Mouse (Mus musculus) induced T-regulatory cell, adult 2 months (primary cell): ENCODE measurements at regions not wholly inside any gene's neighbourhood (a gene's known extent, or its start where the extent isn't known, plus 50 kb on each side); places are given as distances from the start of the nearest gene placed in this dataset.

ENCODE experiments used
- DNase-seq: peaks from one replicate; pipeline ENCODE4 v3.0.0-alpha.2; 2012; ENCODE audit warnings: low read depth

DNA sequence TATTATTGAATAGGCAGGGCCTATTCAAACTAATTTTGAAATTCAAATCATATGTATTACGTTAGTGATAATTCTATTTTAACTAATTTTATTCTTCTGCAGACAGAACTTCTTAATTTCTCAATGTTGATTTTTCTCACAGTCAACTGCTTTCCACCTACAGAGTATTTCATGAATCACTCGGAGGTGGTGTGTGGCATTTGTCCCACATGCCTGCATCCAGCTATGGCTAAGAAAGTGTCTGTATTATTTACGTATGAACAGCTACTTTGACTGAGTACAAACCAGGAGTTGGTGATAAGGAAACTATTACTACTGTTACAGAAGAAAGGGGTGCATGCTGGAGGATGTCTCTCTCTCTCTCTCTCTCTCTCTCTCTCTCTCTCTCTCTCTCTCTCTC is 619.5 kb upstream of the Tle4 start:
- no peak for DNase-seq

DNA sequence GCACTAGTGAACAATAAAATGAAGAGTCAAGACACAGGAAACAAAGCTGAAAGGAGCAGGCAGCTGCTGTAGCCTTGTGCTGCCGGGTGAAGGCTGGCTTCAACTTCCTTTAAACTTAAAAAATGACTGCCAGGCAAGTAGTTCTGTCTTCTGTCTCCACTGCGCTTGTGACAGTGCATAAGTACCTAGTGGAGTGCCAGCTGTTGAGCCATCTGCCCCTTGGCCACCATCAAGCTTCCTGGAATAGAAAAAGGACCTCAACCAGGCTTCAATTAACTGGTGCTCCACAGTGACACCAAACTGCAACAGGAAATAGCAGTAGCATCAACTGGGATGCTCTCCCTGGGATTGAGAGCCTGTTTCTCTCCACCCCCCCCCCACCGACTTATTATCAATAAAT is 616.8 kb upstream of the Tle4 start:
- DNase-seq = no peak

DNA sequence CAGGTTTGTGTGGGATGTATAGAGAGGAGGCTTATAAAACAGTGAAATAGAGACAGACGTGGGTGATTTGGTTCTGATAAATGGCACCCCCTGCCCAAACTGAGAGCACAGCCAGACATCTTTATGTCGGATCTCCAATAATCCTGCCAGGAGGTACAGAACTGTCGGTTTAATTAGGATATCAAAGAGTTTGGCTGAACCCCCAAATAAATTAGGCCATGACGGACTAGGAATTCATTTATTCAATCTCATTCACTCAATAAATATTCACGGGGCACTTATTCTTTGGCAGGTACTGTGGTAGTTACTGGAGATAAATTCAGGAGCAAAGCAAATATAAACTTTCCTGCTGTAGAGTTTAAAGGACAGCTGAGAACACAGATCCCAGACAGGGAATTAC is 615.0 kb upstream of the Tle4 start:
- no peak for DNase-seq

DNA sequence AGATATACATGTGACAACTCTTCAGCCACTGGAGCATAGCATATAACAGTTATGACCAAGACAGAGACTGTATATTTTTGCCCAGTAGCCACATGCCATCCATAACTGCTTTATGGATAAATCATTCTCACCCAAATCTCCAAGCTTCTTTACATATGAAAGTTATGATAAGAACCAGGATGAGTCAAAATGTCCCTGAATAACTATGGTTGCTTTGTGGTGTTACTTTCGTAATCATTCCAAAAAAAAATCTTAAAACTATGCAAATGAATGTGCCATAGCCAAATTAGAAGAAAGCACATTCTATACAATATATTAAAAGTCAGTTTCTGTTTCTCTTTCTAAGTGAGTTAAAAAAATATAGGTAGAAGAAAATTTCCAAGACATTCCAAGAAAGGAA is 605.2 kb upstream of the Tle4 start:
- DNase-seq = no peak

DNA sequence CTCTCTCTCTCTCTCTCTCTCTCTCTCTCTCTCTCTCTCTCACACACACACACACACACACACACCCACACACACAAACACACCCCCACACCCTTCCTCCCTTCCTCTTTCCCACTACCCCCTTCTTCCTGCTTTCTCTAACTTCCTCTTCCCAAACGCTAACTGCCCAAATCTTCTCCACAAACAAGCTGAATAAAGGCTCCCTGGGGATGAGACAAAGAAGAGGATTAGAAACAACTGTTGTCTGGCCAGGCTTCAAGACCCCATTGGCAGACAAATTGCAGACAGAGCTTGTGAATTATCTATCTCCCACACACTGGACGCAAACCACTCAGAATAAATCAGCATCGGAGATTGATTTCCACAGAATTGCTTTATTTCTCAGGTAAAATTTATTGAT is 603.4 kb upstream of the Tle4 start:
- DNase-seq = no peak

DNA sequence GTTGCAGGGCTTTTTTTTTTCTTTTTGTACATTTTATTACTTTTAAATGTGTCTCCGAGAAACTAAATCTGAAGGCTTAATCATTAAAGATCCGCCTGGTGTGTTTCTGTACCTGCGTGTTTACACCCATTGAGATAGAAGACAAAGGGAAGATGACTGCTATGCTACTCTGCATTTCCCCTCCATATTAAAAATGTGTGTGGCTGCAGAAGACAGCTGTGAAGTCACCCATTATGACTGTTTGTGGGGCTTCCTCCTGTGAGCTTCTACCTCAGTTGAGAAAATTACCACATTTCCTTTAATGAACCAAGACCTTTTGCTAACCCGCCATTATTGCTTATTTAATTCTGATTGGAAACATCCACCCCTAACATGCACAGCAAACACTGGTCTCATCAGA is 602.9 kb upstream of the Tle4 start:
- no peak for DNase-seq

DNA sequence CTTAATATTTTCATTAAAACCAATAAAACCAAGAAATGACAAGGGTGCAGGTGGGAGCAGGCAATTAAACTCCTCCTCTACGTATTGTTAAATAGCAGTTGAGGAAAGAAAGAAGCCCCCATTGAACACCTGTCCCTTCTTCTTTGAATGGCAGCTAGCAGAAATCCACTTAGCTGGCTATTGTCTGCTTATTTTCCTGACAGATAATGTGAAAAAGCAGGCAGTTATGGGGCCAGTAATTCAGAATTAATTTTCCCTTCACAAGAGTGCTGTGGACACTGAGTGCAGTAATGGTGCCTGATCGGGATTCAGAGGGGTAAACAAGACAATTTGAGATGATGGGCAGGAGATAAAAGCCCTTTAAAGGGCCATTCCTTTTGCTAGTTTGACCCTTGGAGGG is 602.5 kb upstream of the Tle4 start:
- DNase-seq = no peak

DNA sequence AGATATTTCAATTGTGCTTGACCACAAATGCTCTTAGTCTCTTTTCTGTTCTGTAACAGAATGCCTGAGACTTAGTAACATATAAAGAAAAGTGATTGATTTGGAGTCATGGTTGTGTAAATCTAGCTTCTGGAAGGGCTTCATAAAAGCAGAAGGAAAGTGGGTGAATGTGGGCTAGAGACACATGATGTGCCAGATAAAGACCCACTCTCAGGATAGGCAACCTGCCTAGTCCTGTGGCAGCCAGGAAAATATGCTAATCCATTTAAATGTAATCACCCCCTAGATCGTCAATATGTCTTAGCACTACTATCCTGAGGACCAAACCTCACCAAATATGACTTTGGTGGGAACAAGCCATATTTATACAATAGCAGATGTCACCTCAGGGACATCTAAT is 601.8 kb upstream of the Tle4 start:
- DNase-seq = no peak

DNA sequence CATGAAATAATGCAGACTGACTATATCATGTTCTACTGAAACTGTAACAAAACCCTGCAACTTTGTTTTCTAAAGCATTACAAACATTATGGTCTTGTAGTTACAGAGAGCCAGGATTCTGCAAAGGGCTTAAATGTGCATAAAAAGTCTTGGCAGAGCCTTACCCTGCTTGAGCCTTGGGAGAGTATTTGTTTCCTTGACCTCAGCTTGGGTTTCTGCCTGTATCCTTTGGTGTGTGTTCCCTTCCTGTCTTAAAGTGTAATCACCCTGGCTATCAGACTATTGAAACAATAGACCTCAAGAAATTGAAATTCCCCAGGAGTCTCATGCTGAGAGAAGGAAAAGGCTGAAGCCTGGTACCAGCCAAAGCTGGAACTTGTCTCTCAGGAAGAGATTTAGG is 577.4 kb upstream of the Tle4 start:
- DNase-seq = no peak

DNA sequence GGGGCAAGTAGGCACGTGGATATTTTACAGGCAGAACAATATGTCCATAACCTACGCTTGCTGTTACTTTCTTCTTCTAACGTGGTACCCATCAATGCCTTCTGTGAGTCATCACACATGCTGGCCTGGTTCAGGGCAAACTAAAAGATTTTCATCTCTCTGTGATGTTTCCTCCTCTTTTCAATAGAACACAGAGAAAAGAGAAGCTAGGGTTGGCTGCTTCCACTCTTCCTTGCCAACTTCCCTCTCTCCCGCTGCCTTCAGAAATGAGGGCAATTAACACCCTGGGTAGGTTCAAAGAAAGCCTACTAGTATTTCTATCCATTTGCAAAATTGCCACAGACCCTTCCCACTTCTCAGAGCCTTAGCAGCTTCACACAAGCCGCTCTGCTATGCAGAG is 575.5 kb upstream of the Tle4 start:
- no peak for DNase-seq

DNA sequence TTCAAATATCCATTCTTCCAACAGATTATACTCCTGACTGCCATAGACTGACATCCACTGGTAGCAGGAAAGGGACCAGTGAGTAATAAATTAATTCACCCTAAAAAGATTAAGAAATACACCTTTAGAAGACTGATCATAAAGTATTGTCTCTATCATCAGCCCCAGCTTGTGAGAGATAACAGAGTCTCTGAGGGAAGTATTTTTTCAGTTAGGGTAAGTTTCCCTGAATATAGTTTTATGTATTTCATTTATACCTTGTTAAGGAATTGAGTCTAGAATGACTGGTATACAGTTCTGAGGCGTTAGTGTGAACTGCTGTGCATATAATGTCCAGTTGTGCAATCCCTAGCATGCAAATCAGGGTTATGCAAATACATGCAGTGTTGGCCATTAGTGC is 569.3 kb upstream of the Tle4 start:
- no peak for DNase-seq

DNA sequence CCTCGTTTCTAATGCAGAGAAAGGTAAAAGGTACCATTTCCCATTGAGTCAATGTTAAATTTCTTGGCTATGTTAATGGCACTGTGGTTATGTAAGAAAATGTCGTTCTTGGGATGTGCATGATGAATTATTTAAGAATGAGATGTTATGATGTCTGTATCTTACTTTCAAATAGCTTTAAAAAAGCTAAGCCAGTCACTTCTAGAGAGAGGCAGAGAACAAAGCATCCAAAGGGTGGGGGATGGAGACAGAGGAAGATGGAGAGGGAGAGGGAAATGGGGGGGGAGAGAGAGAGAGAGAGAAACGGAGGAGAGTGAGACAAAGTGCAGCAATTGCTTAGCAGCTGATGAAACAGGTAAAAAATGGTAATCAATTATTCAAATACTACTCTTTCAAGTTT is 562.8 kb upstream of the Tle4 start:
- no peak for DNase-seq

DNA sequence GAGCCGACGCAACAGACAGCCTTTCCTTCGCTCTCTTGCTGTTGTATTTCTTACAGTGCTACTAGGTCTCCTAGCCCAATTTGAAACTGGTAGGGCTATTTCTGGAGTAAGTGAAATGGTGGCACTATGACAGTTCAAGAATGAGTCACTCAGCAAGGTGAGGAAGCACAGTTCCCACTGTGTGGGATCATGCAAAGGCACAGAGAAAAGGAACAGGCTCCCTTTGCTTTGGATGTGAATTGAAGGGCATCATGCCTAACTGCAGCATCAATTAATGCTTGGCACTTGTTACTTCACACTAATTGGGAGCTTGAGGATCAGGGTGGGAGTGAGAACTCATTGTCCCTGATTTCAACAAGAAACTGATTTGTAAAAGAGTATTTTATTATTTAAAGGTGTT is 560.8 kb upstream of the Tle4 start:
- DNase-seq = no peak

DNA sequence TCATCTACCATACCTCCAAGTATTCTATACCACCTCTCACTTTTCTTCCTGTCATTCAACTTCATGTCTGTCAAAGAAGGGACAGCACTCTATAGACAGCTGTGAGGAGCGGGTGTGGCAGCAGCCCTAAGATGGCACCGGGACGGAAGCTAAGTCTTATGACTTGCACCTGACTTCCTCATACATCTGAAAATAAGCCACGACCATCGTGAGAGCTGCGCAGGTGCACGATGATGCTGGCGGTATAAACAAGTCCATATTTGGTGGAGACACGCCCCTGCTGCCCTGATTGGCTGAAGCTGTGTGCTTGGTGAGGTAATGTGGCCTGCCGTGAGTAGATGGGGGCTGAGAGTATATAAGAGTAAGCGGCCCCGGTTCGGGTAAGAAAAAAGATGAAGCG is 560.3 kb upstream of the Tle4 start:
- no peak for DNase-seq

DNA sequence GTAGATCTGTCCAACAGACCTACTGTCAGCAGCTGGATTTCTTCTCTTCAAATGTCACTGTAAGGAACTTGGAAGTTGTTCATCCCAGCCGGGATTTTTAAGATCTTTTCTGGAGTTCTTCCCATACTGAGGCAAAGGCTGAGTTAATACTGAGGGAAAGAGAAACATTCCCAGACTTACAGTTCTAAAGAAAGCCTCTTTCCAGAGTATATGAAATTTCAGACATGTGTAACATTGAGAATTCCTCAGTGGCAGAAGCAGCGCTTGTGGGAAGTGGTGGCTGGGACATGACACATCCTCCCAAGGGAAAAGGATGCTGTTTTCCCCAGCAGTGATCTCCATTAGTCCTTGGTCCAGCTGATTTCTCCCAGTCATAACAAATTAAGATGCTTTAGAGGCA is 556.8 kb upstream of the Tle4 start:
- DNase-seq = no peak

DNA sequence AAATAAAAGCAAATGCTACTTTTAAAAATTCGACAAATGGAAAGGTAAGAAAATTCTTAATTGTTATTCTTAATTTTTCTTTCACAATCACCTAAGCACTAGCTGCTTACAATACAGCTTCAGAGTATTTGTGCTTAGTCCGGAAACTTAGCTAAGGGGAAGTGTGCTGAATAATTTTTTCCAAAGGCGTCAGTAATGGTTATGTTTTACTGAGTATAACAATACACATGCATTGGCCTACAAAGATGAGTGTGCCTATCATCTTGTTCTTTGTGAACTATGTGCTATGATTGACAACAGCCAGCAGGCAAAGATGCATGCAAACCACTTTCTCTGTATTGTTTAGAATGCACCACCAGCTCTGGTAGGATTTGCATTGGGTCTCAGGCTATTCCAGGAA is 548.5 kb upstream of the Tle4 start:
- DNase-seq = no peak

DNA sequence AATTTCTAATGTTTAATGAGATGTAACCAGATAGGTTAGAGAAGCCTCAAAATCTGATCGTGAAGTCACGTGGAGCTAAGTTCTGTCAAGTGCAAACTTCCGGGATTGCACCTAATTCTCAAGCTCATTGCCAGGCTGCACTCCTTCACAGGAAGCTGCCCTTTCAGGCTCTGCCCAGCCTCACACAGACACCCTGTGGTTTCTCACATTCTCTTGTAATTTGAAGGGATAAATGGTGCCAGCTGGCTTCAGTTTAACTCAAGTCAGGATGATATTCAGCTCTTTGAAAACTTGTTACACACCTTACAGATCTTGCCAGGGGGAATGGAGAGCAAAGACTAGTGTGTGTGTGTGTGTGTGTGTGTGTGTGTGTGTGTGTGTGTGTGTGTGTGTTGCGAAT is 529.3 kb upstream of the Tle4 start:
- DNase-seq = no peak

DNA sequence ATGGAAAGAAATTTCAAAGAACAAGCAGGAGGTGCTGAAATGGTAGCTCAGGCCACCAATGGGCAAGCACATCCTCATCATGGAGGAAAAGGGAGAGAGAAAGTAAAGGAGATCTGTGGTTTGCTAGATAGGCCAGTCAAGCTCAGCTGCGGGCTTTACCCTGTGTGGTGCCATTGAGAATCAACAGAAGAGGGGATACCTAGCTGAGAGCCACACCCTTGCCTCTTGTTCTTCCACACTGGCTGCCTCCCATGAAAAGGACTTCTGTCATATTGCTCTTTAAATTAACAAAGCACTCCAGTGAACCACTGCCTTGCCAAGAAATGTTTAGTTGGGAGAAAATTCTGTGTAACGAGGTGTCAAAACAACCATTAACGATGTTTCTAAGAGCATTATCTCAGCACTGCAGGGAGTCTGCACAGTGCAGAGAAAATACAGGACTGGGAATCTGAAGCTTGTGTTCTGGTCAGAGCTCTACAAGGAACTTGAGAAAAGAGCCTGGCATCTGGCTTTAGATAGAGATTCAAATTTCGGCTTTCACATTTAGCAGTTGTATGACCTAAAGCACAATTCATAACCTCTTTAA is 510.7 kb upstream of the Tle4 start:
- DNase-seq = no peak

DNA sequence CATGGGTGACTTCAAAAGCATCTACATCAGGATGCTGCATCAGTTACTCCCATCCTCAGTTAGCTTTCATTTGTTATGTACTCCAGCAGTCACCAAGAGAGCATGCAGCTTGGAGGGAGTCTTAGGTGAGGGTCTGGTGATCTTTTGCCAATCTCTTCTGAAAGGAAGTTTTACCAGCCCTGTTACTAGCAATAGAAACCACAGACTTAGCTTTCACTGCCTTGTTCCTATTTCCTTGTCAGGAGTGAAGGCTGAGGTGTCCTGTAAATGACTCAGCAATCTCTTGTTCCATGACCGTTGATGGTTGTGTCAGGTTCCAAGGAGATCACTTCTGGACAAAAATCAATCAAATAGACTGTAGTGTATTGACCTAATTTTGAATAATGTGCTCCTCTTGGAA is 497.2 kb upstream of the Tle4 start:
- no peak for DNase-seq

DNA sequence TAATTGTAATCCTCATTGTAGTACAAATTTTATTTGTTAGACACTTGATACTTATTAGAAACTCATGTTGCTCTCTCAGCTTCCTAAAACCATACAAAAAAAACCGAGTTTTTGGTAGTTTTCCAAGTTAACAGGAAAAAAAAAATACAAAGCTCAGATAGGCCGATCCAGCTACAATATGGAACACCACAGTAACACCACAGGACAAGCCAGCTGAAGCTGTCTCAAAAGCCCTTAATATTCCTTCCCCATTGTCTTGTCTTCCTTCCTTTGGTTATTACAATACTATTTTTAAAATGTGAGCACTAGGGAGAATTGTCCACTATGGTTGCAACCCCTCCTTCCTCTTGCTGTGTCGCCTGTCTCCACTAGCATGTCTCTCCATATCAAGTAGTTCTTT is 495.7 kb upstream of the Tle4 start:
- DNase-seq = no peak

DNA sequence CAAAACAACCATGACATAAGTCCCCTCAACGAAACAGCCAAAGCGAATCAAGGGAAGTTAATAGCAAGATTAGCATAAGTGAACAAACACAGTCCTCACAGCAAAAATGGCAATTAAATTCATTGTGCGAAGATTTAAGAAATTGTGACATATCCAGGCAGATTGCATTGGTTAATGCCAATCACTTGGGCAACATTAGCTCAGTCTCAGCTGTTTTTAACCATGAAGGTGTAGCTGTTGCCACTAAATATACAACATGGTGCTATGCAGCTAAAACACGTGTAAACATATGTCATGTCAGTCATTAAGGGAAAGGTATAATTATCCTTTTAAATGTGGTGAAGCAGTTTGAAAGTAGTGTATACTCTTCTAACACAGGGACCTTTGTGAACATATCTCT is 482.8 kb upstream of the Tle4 start:
- DNase-seq = no peak

DNA sequence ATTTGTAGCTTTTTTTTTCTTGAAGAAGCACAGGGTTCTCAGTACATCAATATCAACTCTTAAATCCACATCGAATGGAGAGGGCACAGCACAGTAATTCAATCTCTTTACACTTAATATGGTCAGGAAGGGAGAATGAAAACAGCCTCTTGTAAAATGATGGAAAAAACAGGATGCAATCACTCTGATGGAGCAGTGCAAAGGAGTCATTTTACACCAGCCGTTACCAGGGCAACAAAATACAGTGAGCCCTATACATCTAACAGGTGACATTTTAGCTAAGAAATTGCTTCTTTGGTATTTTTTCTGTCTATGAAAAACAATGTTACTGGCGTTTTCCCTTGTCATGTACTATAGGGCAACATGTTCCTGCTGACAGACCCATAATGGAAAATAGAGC is 459.9 kb upstream of the Tle4 start:
- no peak for DNase-seq

DNA sequence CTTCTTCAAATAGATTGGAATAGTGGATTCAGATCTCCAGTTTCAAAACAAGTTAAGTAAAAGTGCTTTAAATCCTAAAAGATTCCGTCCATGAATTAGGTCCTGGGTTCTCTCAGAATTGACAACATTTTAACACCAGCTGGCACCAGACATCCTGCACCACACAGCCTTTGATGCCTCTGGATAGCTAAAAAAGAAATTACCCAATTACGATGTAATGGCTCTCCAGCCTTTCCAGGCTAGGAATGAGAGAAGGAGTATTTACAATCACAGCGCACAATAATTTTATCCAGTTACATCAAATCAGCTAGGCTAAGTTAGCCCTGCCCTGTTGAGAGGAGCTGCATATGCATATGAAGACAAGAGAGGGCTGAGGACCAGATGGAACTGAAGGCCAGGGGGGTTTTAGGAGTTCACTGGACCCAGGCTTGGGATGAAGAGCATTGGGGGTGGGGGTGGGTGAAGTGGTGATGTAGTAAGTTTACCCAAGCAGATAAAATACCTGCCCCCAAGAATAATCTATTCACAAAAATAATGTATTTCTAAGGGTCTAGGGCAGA is 455.8 kb upstream of the Tle4 start:
- DNase-seq = no peak

DNA sequence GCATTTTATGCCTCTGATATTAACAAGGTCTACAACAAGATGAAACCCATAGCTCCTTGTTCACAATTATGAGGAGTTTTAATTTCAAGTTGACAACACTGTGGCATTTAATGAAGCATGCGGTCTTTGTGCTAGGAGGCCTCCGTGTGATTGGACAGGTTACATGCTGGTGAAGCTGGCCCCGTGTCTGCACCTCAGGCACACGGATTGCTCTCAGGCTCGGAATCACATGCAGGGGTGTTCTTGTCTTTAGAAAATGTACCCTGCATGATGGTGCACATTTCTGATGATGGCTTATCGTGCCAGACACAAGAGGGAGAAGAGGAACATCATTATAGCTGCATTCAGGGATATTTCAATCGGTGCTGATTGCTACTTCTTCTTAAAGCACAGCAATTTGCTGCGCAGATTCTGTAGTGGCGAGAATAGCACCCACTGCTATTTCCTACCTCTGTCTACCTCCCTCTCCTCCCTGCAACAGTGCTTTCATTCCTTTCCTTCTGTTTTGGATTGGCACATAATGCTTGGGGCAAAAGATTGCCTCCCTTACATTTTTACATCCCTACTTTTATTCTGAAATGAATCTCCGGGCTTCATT is 454.9 kb upstream of the Tle4 start:
- no peak for DNase-seq
